Mouse (Mus musculus) embryonic facial prominence, embryonic 10.5 days (tissue): ENCODE measurements at regions not wholly inside any gene's neighbourhood (a gene's known extent, or its start where the extent isn't known, plus 50 kb on each side); places are given as distances from the start of the nearest gene placed in this dataset.

Source experiments
- DNase-seq: peaks from one replicate; pipeline ENCODE4 v3.0.0-alpha.2; 2017; ENCODE audit warnings: low spot score
- H3K27ac ChIP-seq: fragments of 300-500 bp; sonication (generic); replicated peaks from 2 replicates; pipeline ENCODE4 v1.5.1; 2016; ENCODE audit warnings: mild to moderate bottlenecking
- H3K27me3 ChIP-seq: fragments of 300-500 bp; sonication (generic); replicated peaks from 2 replicates; pipeline ENCODE4 v1.6.1; 2016; ENCODE audit warnings: low read depth, mild to moderate bottlenecking; ENCODE audit not compliant: poor library complexity, severe bottlenecking
- H3K36me3 ChIP-seq: fragments of 300-500 bp; sonication (generic); replicated peaks from 2 replicates; pipeline ENCODE4 v1.6.1; 2016; ENCODE audit warnings: mild to moderate bottlenecking, moderate library complexity
- H3K4me1 ChIP-seq: fragments of 300-500 bp; sonication (generic); 2 replicates; pipeline ENCODE4 v1.6.1; 2016
- H3K4me3 ChIP-seq: fragments of 300-500 bp; sonication (generic); 2 replicates; pipeline ENCODE4 v1.5.1; 2016; ENCODE audit warnings: mild to moderate bottlenecking, moderate library complexity
- H3K9me3 ChIP-seq: fragments of 300-500 bp; sonication (generic); 2 replicates; pipeline ENCODE4 v1.6.1; 2016; ENCODE audit warnings: mild to moderate bottlenecking
- WGBS: fragments of 180-500 bp; shearing (Covaris S2); methylation state at CpG from one replicate; pipeline ENCODE4 v1.1.7; 2016; 5-methylcytosine and 5-hydroxymethylcytosine counted together

DNA sequence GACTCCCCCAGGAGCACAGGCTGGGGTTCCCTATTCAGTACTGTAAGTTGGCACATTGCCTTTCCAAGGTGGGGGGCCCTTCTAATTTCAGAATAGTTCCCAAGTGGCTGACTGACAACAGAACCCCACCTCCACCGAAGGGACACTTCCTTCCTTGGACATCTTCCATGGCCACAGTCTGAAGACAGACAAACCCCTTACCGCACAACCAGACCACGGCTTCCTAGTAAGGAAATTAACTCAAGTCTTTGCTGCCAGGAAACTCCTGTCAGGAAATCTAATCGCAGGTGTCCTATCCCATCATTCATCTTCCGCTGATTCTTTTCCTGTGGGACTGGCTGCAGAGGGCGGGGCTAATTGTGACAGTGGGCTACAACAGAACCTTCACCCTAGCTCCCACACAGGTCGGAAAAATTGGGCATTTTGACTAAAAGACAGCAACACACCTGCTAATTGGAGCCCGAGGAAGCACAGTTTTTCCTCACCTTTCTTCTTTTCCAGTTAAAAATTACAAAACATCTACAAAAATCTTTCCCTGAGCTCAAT is 309.8 kb downstream of the Ankrd50 start:
- Histone ChIP-seq H3K27ac (no peak overlapping the region), H3K9me3 (no peaks in the 10 kb centered on the region), H3K4me1 (no peaks in the 10 kb centered on the region), H3K4me3 (no peak overlapping the region), H3K27me3 (no peaks in the 10 kb centered on the region), H3K36me3 (no peaks in the 10 kb centered on the region)
- DNase-seq: no peak
- WGBS: 87% methylated on average over 8 of the region's 8 CpGs

DNA sequence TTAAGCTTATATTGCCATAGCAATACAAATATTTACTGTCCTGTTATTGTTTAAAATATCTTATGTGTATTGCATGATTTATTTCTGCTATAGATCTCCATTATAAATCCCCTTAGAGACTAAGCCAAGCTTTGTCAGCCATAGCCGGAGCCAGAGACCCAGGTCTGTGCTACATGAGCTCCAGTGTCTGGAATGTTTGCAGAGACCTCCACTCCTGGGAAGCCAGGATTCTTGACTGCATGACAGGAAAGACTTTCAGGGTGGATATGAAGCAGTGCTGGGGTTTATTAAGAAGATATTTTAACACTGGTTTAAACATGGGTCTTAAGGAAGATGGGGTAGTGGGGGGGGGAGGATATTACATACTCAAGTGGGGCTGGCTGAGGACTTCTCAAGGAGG is 332.2 kb downstream of the Ankrd50 start:
- no peaks in the 10 kb centered on the region for H3K36me3 ChIP-seq
- no peaks in the 10 kb centered on the region for H3K27me3 ChIP-seq
- no peak for DNase-seq
- H3K4me3 ChIP-seq: no peak overlapping the region
- no peaks in the 10 kb centered on the region for H3K4me1 ChIP-seq
- 84% methylated on average over 1 of the region's 1 CpGs for WGBS
- H3K9me3 ChIP-seq: no peaks in the 10 kb centered on the region
- no peak overlapping the region for H3K27ac ChIP-seq

DNA sequence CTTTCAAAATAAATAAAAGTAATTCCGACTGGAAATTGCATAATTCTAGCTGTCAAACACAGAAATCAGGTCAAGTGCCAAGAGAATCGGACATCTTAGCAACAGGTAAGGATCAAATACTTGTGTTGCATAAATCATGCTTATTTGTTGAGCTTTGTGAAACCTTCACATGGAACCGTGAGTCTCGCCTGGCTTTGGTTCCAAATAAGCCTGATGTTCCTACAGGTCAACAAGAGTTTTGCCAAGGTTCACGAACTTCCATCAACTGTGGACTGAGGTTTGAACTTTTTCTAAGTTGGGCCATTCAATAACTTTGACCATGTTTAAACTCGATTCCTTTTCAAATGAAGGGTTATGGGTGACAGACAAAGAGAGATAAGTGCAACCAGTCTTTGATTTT is 332.8 kb downstream of the Ankrd50 start:
- no peak for DNase-seq
- Histone ChIP-seq H3K4me1 (no peaks in the 10 kb centered on the region), H3K9me3 (no peaks in the 10 kb centered on the region), H3K4me3 (no peak overlapping the region), H3K36me3 (no peaks in the 10 kb centered on the region), H3K27me3 (no peaks in the 10 kb centered on the region), H3K27ac (no peak overlapping the region)
- WGBS: 89% methylated on average over 6 of the region's 6 CpGs

GRCm38 (mm10) chr3:38146663-38147062 is 338.0 kb downstream of the Ankrd50 start:
- 86% methylated on average over 2 of the region's 2 CpGs for WGBS

DNA sequence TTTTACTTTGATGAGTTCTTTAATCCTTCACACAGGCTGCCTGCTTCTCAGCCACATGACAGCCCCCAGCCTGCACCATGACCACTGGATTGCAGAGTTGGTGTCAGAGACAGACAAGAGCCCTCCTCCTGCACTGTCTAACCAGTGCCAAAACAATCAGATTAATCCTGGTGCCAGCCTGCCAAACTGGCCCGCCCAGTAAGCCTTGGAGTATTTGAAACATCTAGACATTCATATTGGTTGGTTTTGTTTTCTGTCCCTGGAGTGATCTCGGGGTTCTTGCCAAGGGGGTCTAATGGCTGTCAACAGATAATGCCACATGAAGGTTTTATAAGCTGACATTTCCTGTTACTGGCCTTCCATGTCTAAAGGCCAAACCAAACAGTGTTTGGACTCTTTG is 339.2 kb downstream of the Ankrd50 start:
- DNase-seq: no peak
- 85% methylated on average over 2 of the region's 2 CpGs for WGBS
- 0 out of 2 replicates have a peak, but pooled peaks cover 5% of the 10 kb centered on the region for H3K4me1 ChIP-seq

More at GRCm38 (mm10) chr3:38146663-38147062, 338.0 kb downstream of the Ankrd50 start:
- Histone ChIP-seq H3K27me3 (no peaks in the 10 kb centered on the region), H3K36me3 (no peaks in the 10 kb centered on the region), H3K9me3 (no peaks in the 10 kb centered on the region), H3K27ac (no peak overlapping the region), H3K4me1 (0 out of 2 replicates have a peak, but pooled peaks cover 5% of the 10 kb centered on the region), H3K4me3 (no peak overlapping the region)
- no peak for DNase-seq

DNA sequence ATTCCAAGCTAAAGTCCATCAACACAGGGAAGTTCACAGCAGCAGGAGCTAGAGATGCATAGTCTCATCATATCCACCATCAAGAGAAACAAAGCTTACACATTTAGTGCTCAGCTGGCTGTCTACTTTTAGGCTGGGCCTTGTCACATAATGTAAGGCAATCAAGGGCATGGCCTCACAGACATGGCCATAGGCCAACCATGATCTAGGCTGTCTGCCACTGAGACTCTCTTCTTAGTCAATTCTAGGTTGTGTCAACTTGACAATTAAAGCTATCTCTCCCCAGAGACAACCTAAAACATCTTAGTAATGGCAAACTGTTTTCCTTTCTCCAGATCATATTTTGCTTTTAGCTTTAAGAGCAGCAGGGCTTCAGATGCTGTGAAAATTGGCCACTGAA is 340.0 kb downstream of the Ankrd50 start:
- H3K4me1 ChIP-seq: 0 out of 2 replicates have a peak, but pooled peaks cover 5% of the 10 kb centered on the region
- no peak for DNase-seq
- H3K36me3 ChIP-seq: no peaks in the 10 kb centered on the region
- no peaks in the 10 kb centered on the region for H3K27me3 ChIP-seq
- no peak overlapping the region for H3K27ac ChIP-seq
- H3K9me3 ChIP-seq: no peaks in the 10 kb centered on the region
- no peak overlapping the region for H3K4me3 ChIP-seq

More for the DNA sequence above, 339.2 kb downstream of the Ankrd50 start:
- Histone ChIP-seq H3K4me3 (no peak overlapping the region), H3K27me3 (no peaks in the 10 kb centered on the region), H3K36me3 (no peaks in the 10 kb centered on the region), H3K27ac (no peak overlapping the region), H3K9me3 (no peaks in the 10 kb centered on the region)

- H3K4me3 ChIP-seq: no peak overlapping the region
- no peaks in the 10 kb centered on the region for H3K36me3 ChIP-seq
- WGBS: 73% methylated on average over 11 of the region's 11 CpGs
- DNase-seq: no peak
- H3K27me3 ChIP-seq: no peaks in the 10 kb centered on the region
- 0 out of 2 replicates have a peak, but pooled peaks cover 5% of the 10 kb centered on the region for H3K4me1 ChIP-seq
- no peaks in the 10 kb centered on the region for H3K9me3 ChIP-seq
- no peak overlapping the region for H3K27ac ChIP-seq
Observed at GRCm38 (mm10) chr3:38143147-38143883, 341.3 kb downstream of the Ankrd50 start.

DNA sequence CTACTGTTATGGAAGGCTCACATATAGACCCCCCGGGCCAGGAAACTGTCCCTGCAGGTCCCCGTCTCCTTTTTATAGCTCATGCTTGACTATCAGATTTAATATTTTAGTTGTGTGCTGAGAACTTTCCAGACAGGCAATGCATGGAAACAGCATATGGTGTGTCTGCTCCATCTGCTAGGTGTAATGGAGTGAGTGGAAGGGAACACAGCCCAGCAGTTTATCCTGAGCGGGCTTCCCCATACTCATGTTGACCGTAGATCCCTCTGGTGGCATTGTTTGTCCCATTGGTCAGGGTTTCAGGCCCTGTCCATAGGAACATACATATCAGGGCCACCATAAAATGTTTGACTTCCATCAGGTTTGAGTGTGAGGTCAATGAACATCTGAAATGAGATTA is 345.3 kb downstream of the Ankrd50 start:
- no peak for DNase-seq
- 93% methylated on average over 4 of the region's 4 CpGs for WGBS

GRCm38 (mm10) chr3:38138014-38138413 is 346.6 kb downstream of the Ankrd50 start:
- H3K27ac ChIP-seq: no peak overlapping the region
- WGBS: 85% methylated on average over 5 of the region's 5 CpGs
- H3K9me3 ChIP-seq: no peaks in the 10 kb centered on the region
- no peak for DNase-seq
- H3K4me1 ChIP-seq: 0 out of 2 replicates have a peak, but pooled peaks cover under 1% of the 10 kb centered on the region
- no peak overlapping the region for H3K4me3 ChIP-seq
- no peaks in the 10 kb centered on the region for H3K27me3 ChIP-seq
- no peaks in the 10 kb centered on the region for H3K36me3 ChIP-seq

More for the DNA sequence above, 345.3 kb downstream of the Ankrd50 start:
- no peaks in the 10 kb centered on the region for H3K9me3 ChIP-seq
- H3K4me3 ChIP-seq: no peak overlapping the region
- H3K4me1 ChIP-seq: 0 out of 2 replicates have a peak, but pooled peaks cover 5% of the 10 kb centered on the region
- H3K27ac ChIP-seq: no peak overlapping the region
- no peaks in the 10 kb centered on the region for H3K27me3 ChIP-seq
- no peaks in the 10 kb centered on the region for H3K36me3 ChIP-seq

- no peak for DNase-seq
- H3K27ac ChIP-seq: no peak overlapping the region
- no peaks in the 10 kb centered on the region for H3K9me3 ChIP-seq
- H3K36me3 ChIP-seq: no peaks in the 10 kb centered on the region
- H3K27me3 ChIP-seq: no peaks in the 10 kb centered on the region
- no peak overlapping the region for H3K4me3 ChIP-seq
- no peaks in the 10 kb centered on the region for H3K4me1 ChIP-seq
- 89% methylated on average over 10 of the region's 10 CpGs for WGBS
Observed at GRCm38 (mm10) chr3:38135808-38136214, 348.8 kb downstream of the Ankrd50 start.

DNA sequence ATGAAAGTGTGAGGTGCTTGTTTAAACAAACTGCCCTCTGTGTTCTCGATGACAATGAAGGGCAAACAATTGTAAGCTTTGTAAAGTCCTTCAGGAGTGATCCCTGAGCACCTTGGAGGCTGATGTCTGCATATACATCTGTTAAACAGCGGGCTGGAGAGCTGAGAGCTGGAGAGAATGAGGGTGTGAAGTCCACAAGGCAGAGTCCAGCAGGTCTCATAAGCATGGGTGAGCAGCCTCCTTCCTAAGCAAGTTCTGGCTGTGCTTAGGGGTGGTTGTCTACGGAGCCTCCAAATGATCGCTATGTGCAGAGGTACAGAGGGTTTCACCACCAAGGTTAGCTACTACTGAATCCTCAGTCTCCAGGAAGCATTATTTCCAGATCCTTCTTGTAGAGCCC is 350.2 kb downstream of the Ankrd50 start:
- H3K27me3 ChIP-seq: no peaks in the 10 kb centered on the region
- no peak overlapping the region for H3K4me3 ChIP-seq
- 85% methylated on average over 4 of the region's 4 CpGs for WGBS
- H3K27ac ChIP-seq: no peak overlapping the region
- no peak for DNase-seq
- no peaks in the 10 kb centered on the region for H3K9me3 ChIP-seq
- no peaks in the 10 kb centered on the region for H3K4me1 ChIP-seq
- no peaks in the 10 kb centered on the region for H3K36me3 ChIP-seq

DNA sequence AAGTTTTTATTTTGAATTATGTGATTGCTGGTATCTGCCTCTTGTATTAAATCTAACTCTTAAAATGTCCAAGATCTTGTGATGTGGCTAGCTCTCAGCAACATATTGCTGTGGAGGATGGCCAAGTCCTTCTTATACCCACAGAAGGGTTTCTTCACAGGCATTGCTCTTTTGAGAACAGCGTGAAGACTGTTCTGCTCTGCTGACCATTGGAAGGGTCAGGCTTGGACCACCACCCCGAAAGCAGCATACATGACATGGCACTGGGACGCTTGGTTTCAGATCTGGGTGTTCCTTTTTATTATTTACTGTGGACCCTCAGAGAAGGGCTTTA is 352.8 kb downstream of the Ankrd50 start:
- no peaks in the 10 kb centered on the region for H3K36me3 ChIP-seq
- no peaks in the 10 kb centered on the region for H3K27me3 ChIP-seq
- H3K9me3 ChIP-seq: no peaks in the 10 kb centered on the region
- DNase-seq: no peak
- WGBS: 89% methylated on average over 3 of the region's 3 CpGs
- H3K27ac ChIP-seq: no peak overlapping the region
- no peaks in the 10 kb centered on the region for H3K4me1 ChIP-seq
- no peak overlapping the region for H3K4me3 ChIP-seq

DNA sequence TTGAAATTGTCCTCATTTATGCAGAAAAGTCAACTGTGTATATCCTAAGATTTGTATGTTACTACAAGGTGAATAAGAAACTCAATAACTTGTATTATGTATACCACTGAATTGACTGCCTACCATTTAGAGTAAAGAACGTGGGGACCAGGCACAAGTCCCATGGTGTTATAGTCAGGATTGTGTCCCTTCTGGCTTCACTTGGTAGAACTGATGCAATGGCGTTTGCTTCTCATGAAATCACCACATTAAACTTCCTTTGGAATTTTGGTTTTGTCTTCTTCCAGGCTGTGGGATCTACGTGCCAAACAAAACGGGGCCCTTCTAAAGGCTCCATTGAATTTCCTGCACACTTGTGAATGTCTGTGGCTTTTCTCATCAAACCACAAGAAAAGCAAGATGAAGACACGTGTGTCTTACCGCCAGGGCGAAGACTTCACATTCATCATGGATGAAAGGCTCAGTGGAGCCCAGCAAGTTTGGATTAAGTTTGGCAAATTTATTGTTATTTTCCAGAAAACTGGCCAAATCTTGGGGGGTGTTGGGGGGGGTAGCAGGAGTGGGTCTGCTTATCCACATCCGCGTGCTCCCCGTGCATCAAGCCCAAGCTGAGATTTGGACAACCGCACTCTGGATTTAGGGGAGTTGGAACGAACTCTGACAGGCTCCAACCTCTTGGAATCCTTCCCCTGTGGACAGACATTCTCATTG is 353.3 kb downstream of the Ankrd50 start:
- Histone ChIP-seq H3K36me3 (no peaks in the 10 kb centered on the region), H3K27me3 (no peaks in the 10 kb centered on the region), H3K9me3 (no peaks in the 10 kb centered on the region), H3K4me3 (no peak overlapping the region), H3K27ac (no peak overlapping the region), H3K4me1 (no peaks in the 10 kb centered on the region)
- WGBS: 92% methylated on average over 12 of the region's 12 CpGs
- DNase-seq: no peak
